Mouse (Mus musculus): Measurements from ENCODE around the gene Gm42715. TPM values are rescaled to one million over a fixed set of nuclear protein-coding genes. Genes with fewer than 3 reads are reported as not detected.

The Gm42715 gene
- 7.2 and 11.5 TPM in 2 replicates for polyA plus RNA-seq (2012; rRNA removed; ENCODE audit: low replicate concordance)

GRCm38 (mm10) chr7:127519284-127519683 is at the start of gene Gm42715:
Gene Gm42715, plus strand, starts transcription at chr7:127519584.

DNA sequence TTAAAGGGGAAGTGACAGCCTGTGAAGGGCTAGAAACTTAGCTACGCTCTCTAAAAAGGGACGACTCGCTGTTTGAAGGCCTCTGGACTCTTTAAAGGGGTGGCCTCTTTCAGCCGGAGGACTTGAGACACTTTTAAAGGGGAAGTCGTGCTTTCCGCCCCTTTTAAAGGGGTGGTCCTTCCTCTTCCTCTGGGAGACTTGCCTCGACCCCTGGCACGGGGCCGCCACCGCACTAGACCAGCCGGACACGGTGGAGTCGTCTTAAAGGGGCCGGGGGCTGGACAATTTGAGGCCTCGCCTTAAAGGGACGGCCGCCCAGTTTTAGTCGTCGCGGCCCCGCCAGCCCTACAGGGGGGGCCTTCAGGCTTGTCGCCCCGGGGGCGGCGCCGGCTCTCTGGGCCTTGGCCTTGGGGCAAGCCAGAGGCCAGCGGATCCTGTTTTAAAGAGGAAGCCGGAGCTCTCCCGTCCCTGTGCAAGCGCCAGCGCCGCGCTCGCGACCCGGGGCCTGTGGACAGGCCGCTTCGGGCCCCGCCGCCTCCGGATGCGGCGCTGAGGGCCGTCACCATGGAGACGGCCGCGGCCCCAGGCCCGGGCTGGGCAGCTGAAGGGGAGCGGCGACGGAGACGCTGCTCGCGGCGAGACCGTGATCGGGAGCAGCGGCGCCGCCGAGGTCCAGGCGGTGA is 40.6 kb upstream of the Gm42715 start, which contains the start of gene Fbrs:
Gene Fbrs (plus strand): TSS at position 565 of the 683 bp plus-strand sequence.

DNA sequence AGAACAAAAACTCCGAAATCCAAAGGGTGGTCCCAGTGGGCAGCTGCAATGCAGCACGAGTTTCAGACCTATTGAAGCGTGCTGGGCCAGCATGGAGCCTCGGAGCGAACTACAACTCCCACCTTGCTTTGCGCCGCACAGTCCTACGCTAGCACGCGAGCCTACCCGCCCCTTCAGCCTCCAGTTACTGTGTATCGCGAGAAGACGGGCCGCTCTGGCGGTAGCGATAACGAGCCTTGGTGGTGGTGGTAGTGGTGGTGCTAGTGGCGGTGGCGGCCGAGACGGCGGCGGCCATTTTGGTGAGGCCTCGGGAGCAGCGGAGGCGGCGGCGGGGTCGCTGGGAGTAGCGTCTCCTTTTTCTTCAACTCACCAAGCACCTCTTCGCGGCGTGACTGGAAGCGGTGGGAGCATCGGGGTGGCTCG is 7.6 kb upstream of the Gm42715 start, which contains the start of gene Srcap:
Gene Srcap (plus strand): TSS at position 176 of the 423 bp plus-strand sequence.

DNA sequence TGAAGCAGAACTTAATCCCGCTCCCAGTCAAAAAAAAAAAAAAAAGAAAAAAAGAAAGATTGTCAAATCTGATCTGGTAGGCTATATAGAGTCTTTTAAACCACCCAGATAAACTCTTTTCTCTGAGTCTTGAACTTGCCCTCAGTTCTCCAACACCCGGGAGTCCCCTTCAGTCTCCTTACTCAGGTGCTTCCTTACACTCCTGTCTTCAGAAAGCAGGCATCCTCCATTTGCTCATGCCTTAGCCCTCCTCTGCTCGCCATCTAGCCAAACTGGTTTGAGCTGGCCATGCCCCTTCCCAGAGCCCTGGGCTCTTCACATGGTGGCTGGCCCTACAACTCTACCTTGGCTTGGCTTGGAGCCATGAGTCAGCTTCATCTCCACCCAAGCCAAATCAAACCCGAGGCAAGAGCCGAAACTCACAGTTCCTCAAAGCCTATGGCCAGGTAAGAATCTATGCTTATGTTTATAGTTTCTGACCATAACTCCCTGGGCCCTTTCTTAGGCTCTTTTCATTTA is 42.0 kb downstream of the Gm42715 start, which contains the start of gene Tmem265:
Gene Tmem265 (plus strand): TSS at position 51 of the 519 bp plus-strand sequence.

DNA sequence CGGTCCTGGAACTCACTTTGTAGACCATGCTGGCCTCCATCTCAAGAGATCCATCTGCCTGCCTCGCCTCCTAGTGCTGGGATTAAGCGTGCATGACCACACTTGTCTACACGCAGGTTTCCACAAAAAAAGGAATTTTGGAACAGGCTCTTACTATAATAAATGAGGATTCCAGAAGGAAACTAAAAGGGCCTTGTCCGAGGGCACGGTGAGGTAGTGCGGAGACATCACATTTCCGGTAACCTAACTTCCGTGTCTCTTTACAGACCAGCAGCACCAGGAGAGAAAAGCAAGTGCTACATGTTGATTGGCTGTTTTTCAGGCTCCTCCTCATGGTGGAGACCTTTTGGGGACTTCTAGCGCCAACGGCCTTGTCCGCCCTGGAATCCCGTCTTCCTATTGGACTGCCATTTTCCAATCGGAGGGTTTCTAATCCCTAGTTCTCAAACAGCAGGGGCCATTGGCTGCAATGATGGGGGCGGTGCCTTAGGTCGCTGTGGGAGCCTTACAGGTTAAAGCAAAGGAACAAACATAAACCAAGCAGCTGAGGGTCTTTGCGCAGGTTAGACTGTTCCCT is 53.6 kb downstream of the Gm42715 start, which contains the start of gene Phkg2:
Gene Phkg2 (plus strand): TSS at position 446 of the 577 bp plus-strand sequence.

GRCm38 (mm10) chr7:127588011-127588871 is 68.9 kb downstream of the Gm42715 start, which contains the start of the genes Ccdc189 and Rnf40:
Gene Ccdc189, minus strand, starts transcription at chr7:127588595.
Gene Rnf40, plus strand, starts transcription at chr7:127588767.

DNA sequence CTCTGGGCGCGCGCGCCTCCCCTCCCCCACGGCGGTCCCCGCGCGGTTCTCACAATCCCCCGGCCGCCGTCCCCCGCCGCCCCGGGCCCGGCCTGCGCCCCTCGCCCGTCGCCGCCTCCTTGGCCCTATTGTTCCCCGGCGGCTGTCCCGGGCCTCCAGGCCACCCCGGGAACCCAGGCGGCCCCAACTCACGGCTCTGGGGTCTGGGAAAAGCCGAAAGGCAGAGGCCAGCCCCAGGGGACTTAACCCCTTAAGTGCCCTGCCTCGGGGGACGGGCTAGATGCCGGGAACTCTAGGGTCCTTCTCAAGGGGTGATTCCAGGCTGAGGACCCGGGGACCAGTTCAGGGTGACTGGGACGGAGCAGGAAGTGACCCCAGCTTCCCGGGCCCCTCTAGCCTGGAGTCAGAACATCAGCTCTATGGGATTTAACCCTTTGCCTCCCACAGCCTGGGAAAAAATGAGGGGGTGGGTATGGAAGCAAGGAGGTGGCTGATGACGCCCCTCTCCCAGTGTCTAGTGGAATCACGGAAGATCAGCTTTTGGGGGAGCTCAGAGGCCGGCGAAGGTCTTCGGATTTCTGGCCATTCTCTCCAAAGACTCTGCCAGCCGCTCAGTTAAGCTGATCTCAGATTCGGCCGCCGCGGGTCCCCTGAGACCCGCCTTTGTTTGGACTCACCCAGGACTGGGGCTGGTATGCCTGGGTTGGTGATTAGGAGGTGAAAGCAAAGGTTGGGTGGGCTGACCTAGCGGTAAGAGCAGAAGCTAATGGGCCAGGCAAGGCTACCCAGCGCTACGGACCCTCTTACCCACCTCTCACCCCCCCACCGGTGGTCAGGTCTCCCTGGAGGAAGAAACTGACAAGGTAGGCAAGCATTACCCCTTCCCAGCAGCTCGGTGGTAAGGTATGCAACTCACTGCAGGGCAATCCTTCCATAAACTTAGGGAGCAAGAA is 95.8 kb downstream of the Gm42715 start, which contains the start of gene Zfp629:
Gene Zfp629 (minus strand): TSS at position 907 of the 953 bp plus-strand sequence.

Other genes starting within 250 kb of the Gm42715 start
- gene Sephs2, start 245.5 kb upstream of the Gm42715 start, polyA plus RNA-seq (2012; rRNA removed; ENCODE audit: low replicate concordance), result 26.2 and 37.4 TPM in 2 replicates
- gene Itgal, start 223.3 kb upstream of the Gm42715 start, polyA plus RNA-seq (2012; rRNA removed; ENCODE audit: low replicate concordance), result 50.2 and 53.8 TPM in 2 replicates
- gene Zfp768, start 174.0 kb upstream of the Gm42715 start, polyA plus RNA-seq (2012; rRNA removed; ENCODE audit: low replicate concordance), result 28.7 and 45.9 TPM in 2 replicates
- gene Zfp747, start 143.5 kb upstream of the Gm42715 start, polyA plus RNA-seq (2012; rRNA removed; ENCODE audit: low replicate concordance), result 7.4 and 8.2 TPM in 2 replicates
- gene 9130019O22Rik, start 132.4 kb upstream of the Gm42715 start, polyA plus RNA-seq (2012; rRNA removed; ENCODE audit: low replicate concordance), result 4.1 TPM in 2 replicates
- gene E430018J23Rik, start 126.0 kb upstream of the Gm42715 start, polyA plus RNA-seq (2012; rRNA removed; ENCODE audit: low replicate concordance), result 5.7 and 7.7 TPM in 2 replicates
- gene Zfp764, start 112.8 kb upstream of the Gm42715 start, polyA plus RNA-seq (2012; rRNA removed; ENCODE audit: low replicate concordance), result 6.5 and 8.7 TPM in 2 replicates
- gene Zfp688, start 97.5 kb upstream of the Gm42715 start, polyA plus RNA-seq (2012; rRNA removed; ENCODE audit: low replicate concordance), result 16.2 and 30.6 TPM in 2 replicates
- gene Zfp689, start 70.4 kb upstream of the Gm42715 start, polyA plus RNA-seq (2012; rRNA removed; ENCODE audit: low replicate concordance), result 4.8 and 7.4 TPM in 2 replicates
- 89.9 and 116 TPM in 2 replicates for gene Prr14, start 60.0 kb upstream of the Gm42715 start, polyA plus RNA-seq (2012; rRNA removed; ENCODE audit: low replicate concordance)
- 23.0 and 53.9 TPM in 2 replicates for gene Fbrs, start 40.4 kb upstream of the Gm42715 start, polyA plus RNA-seq (2012; rRNA removed; ENCODE audit: low replicate concordance)
- gene Srcap, start 7.6 kb upstream of the Gm42715 start, polyA plus RNA-seq (2012; rRNA removed; ENCODE audit: low replicate concordance), result 25.8 and 41.8 TPM in 2 replicates
- 3.3 TPM in 1 of 2 replicates, not detected in the other for gene Tmem265, start 41.8 kb downstream of the Gm42715 start, polyA plus RNA-seq (2012; rRNA removed; ENCODE audit: low replicate concordance)
- gene Phkg2, start 53.8 kb downstream of the Gm42715 start, polyA plus RNA-seq (2012; rRNA removed; ENCODE audit: low replicate concordance), result 72.6 and 74.4 TPM in 2 replicates
- 4.0 and 5.5 TPM in 2 replicates for gene Ccdc189, start 69.0 kb downstream of the Gm42715 start, polyA plus RNA-seq (2012; rRNA removed; ENCODE audit: low replicate concordance)
- 26.2 and 26.4 TPM in 2 replicates for gene Rnf40, start 69.2 kb downstream of the Gm42715 start, polyA plus RNA-seq (2012; rRNA removed; ENCODE audit: low replicate concordance)
- gene Zfp629, start 96.2 kb downstream of the Gm42715 start, polyA plus RNA-seq (2012; rRNA removed; ENCODE audit: low replicate concordance), result 11.0 and 12.2 TPM in 2 replicates
- 14.7 and 42.1 TPM in 2 replicates for gene Bcl7c, start 189.3 kb downstream of the Gm42715 start, polyA plus RNA-seq (2012; rRNA removed; ENCODE audit: low replicate concordance)
- 27.0 and 30.5 TPM in 2 replicates for gene Ctf1, start 193.2 kb downstream of the Gm42715 start, polyA plus RNA-seq (2012; rRNA removed; ENCODE audit: low replicate concordance)
- not detected in 2 replicates for gene Ctf2, start 212.6 kb downstream of the Gm42715 start, polyA plus RNA-seq (2012; rRNA removed; ENCODE audit: low replicate concordance)
- gene Fbxl19, start 225.0 kb downstream of the Gm42715 start, polyA plus RNA-seq (2012; rRNA removed; ENCODE audit: low replicate concordance), result 21.7 and 47.3 TPM in 2 replicates